9 mouse cellular contexts compared by ENCODE assay signal in the genomic region with DNA sequence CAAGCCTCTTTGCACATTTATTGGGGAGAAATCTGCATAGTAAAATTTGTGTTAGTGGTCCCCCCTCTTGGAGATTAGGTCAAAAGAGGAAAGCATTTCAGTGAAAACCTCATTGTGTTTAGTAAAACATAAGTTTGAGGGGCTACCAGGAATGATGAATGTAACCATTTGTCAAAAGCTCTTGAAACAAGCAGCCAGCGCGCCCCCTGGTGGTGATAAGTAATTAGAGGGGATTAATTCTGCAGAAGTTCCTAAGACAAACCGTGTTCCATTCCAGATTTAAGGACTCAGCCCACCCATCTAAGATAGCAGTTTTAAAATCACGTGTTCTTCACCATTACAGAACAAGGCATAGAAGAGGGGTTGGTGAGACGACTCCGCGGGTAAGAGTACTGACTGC. TPM values are rescaled to one million over a fixed set of nuclear protein-coding genes. Genes with fewer than 3 reads are reported as not detected.
DNase-seq lines count a peak whose midpoint lies in the region; ATAC-seq and TF ChIP-seq lines count a peak whose summit lies in the region.
"Had no signal": no experiment of that assay in that cellular context is flagged by ENCODE, and none has a peak within 500 bp of the region (broad histone marks: within the 10 kb centered on the region; RNA-seq: fewer than 3 reads in every experiment).

No protein-coding gene starts in this region.

- peaks cover 3% of the 10 kb centered on the region; the same call in 1 of the 2 replicates for H3K4me1 ChIP-seq in kidney, embryonic 16.5 days (ENCODE audit: insufficient read depth, low read length)
- no peaks in the 10 kb centered on the region for H3K4me1 ChIP-seq in hindbrain, postnatal 0 days (ENCODE audit: insufficient read depth, low read length)
- H3K4me1 ChIP-seq: neural tube, embryonic 12.5 days had no signal

- DNase-seq in kidney, adult 18-20 months = peak; percentile 74
- peak; percentile 87 for DNase-seq in ZHBTc4 (ENCODE audit: low read depth, low spot score)
- peak; percentile 54 to 80 for DNase-seq in cerebellum, postnatal 4 days (ENCODE audit: low spot score in 2 of 2)
- DNase-seq in hindbrain, postnatal 0 days (ENCODE audit: low spot score) = peak; percentile 91
- DNase-seq in left cerebral cortex, postnatal 36 days (ENCODE audit: low spot score in 2 of 2) = peak; percentile 25 to 58
- peak; percentile 68 for DNase-seq in ovary, postnatal 36 days (ENCODE audit: low spot score)
- peak; percentile 85 for DNase-seq in thymus, postnatal 4 days

- 14% methylated on average over 7 of the region's 7 CpGs for WGBS in kidney, embryonic 16.5 days
- 19% methylated on average over 7 of the region's 7 CpGs for WGBS in hindbrain, postnatal 0 days

- no peaks in the 10 kb centered on the region for H3K36me3 ChIP-seq in kidney, embryonic 16.5 days (ENCODE audit: insufficient read depth, low read length)
- peaks cover 7% of the 10 kb centered on the region for H3K36me3 ChIP-seq in hindbrain, postnatal 0 days (ENCODE audit: insufficient read depth, low read length)

- no peak overlapping the region for H3K4me3 ChIP-seq in kidney, embryonic 16.5 days (ENCODE audit: low read length)
- H3K4me3 ChIP-seq in hindbrain, postnatal 0 days (ENCODE audit: low read length) = no peak overlapping the region
- H3K4me3 ChIP-seq: neural tube, embryonic 12.5 days had no signal

- no peaks in the 10 kb centered on the region for H3K9me3 ChIP-seq in kidney, embryonic 16.5 days (ENCODE audit: low read length)
- no peaks in the 10 kb centered on the region for H3K9me3 ChIP-seq in hindbrain, postnatal 0 days (ENCODE audit: low read length)
- H3K9me3 ChIP-seq: neural tube, embryonic 12.5 days had no signal

- intact Hi-C loops in left cerebral cortex, postnatal 36 days (cut with DNase I) = no loop called here

- no peak for ATAC-seq in kidney, embryonic 16.5 days (ENCODE audit: low FRiP score, low TSS enrichment)
- no peak; the same call in 1 of the 2 replicates for ATAC-seq in hindbrain, postnatal 0 days

- no peak overlapping the region for H3K4me2 ChIP-seq in kidney, embryonic 16.5 days (replicated peaks; ENCODE audit: low read depth, low read length)
- no peak overlapping the region for H3K4me2 ChIP-seq in hindbrain, postnatal 0 days (ENCODE audit: low read depth, low read length)
- H3K4me2 ChIP-seq: neural tube, embryonic 12.5 days had no signal

- H3K27ac ChIP-seq in kidney, embryonic 16.5 days (ENCODE audit: low read length) = no peak overlapping the region
- no peak overlapping the region for H3K27ac ChIP-seq in hindbrain, postnatal 0 days
- H3K27ac ChIP-seq: neural tube, embryonic 12.5 days had no signal

- H3K27me3 ChIP-seq in kidney, embryonic 16.5 days (ENCODE audit: insufficient read depth, low read length) = no peaks in the 10 kb centered on the region
- no peaks in the 10 kb centered on the region for H3K27me3 ChIP-seq in hindbrain, postnatal 0 days (ENCODE audit: insufficient read depth, low read length)
- H3K27me3 ChIP-seq: neural tube, embryonic 12.5 days had no signal

- no peak overlapping the region for H3K9ac ChIP-seq in kidney, embryonic 16.5 days (replicated peaks; ENCODE audit: low read length)
- H3K9ac ChIP-seq in hindbrain, postnatal 0 days (replicated peaks; ENCODE audit: low read length) = no peak overlapping the region
- H3K9ac ChIP-seq: neural tube, embryonic 12.5 days had no signal

- TF ChIP-seq CTCF in hindbrain, postnatal 0 days (IDR thresholded peaks at IDR 0.05; ENCODE audit: low read depth) = peak; percentile 80

RNA-seq across cellular contexts. Expression of gene Prmt2, which starts 35.7 kb away (rescaled TPM):
- polyA plus RNA-seq in kidney, embryonic 16.5 days (2015; fragmentation: Nextera tagmentation; extraction: Ambion mirVana) = 63.1 and 69.9 TPM in 2 replicates
- 148 and 174 TPM in 2 replicates for total RNA-seq in hindbrain, postnatal 0 days (2014; rRNA removed)
- 245 and 250 TPM in 2 replicates for polyA plus RNA-seq in hindbrain, postnatal 0 days (2015; fragmentation: Nextera tagmentation; extraction: Ambion mirVana)
- total RNA-seq in left cerebral cortex, postnatal 36 days (2021) = 10 to 100 TPM; 51.4 to 55.4 TPM

RNA-seq across cellular contexts. Expression of gene S100b, which starts 51.7 kb away (rescaled TPM):
- 0.45 and 0.54 TPM in 2 replicates for polyA plus RNA-seq in kidney, embryonic 16.5 days (2015; fragmentation: Nextera tagmentation; extraction: Ambion mirVana)
- total RNA-seq in hindbrain, postnatal 0 days (2014; rRNA removed) = 13.0 and 22.3 TPM in 2 replicates
- 25.2 and 26.7 TPM in 2 replicates for polyA plus RNA-seq in hindbrain, postnatal 0 days (2015; fragmentation: Nextera tagmentation; extraction: Ambion mirVana)
- 100 to 1,000 TPM; 134 to 167 TPM for total RNA-seq in left cerebral cortex, postnatal 36 days (2021)

RNA-seq across cellular contexts. Expression of gene Slc5a4a, which starts 54.7 kb away (rescaled TPM):
- not detected in 2 replicates for polyA plus RNA-seq in kidney, embryonic 16.5 days (2015; fragmentation: Nextera tagmentation; extraction: Ambion mirVana)
- total RNA-seq in hindbrain, postnatal 0 days (2014; rRNA removed) = 0.07 TPM in 1 of 2 replicates, not detected in the other
- not detected in 2 replicates for polyA plus RNA-seq in hindbrain, postnatal 0 days (2015; fragmentation: Nextera tagmentation; extraction: Ambion mirVana)
- not detected for total RNA-seq in left cerebral cortex, postnatal 36 days (2021)
- polyA plus RNA-seq: neural tube, embryonic 12.5 days had no signal
